Mouse (Mus musculus): ENCODE results near the gene Pdcd6.

The Pdcd6 gene

DNA sequence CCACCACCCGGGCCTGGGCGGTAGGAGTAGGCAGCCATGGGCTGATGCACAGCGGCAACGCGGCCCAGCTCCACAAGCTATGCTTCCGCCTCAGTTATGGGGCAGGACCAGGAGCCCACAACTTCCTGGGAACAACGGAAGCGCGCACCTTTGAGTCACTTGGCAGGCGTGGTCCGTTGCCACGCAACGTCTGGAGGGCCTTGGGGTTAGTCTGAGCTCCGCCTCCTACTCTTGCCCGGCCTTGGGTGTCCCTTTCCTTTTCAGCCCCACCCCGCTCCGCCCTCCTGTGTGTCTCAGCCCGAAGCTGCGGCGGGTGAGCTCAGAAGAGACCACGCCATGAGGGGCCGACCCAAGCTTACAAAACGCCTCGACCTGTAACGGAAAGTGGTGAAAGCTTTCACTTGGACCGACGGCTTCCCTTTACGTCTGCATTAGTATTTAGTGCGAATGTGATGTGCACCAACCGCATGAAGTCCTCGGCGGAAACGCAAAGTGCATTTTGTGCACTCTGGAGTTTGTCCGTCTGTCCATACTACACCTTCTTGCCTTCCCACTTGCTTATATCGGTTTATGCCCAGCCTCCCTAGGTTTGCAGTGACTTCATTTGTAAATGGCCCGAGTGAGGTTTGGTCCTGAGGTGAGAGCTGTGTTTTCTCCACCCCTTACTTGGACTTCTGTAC lies at the start of gene Pdcd6:
TSS of gene Pdcd6 (minus strand) at position 411 of the 680 bp plus-strand sequence.
- peak within 1 kb of the TSS; percentile 96 for H3K4me3 ChIP-seq (replicated peaks; ENCODE audit: low read length)
- TF ChIP-seq POU5F1 (IDR thresholded peaks at IDR 0.05; ENCODE audit: borderline replicate concordance, low read length), result no peak
- no peak for TF ChIP-seq CTCF (conservative IDR thresholded peaks at IDR 0.05; ENCODE audit: low read length)
- TF ChIP-seq NANOG (IDR thresholded peaks at IDR 0.05; ENCODE audit: borderline replicate concordance, low read length), result no peak

DNA sequence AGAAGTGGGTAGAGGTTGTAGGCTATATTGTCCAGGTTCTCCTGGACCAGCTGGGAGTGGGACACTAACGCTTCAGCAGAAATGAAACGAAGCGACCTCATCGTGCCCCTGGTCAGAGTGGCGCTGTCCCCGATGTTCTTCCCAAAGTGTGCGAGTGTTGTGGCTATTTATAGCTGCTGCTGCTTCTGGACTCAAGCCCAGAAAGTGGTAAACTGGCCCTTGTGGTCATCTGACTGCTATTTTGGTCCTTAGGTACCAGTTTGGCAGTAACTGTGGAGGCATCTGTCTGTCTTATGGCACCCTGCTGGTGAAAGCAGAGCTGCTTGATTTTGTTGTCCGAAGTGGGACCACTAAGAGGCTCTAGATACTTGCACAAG lies 46.5 kb upstream of the Pdcd6 start, which contains the start of gene Lrrc14b:
TSS of gene Lrrc14b (minus strand) at position 147 of the 377 bp plus-strand sequence.
- H3K27me3 ChIP-seq (ENCODE audit: insufficient read depth, low read length), result no peaks in the 10 kb centered on the region
- no peak within 1 kb of the TSS for H3K4me3 ChIP-seq (replicated peaks; ENCODE audit: low read length)
- peaks cover 11% of the 10 kb centered on the region for H3K4me1 ChIP-seq (replicated peaks; ENCODE audit: low read depth, low read length)
- no peak for TF ChIP-seq CTCF (conservative IDR thresholded peaks at IDR 0.05; ENCODE audit: low read length)
- no peak for TF ChIP-seq POU5F1 (IDR thresholded peaks at IDR 0.05; ENCODE audit: borderline replicate concordance, low read length)
- TF ChIP-seq NANOG (IDR thresholded peaks at IDR 0.05; ENCODE audit: borderline replicate concordance, low read length), result no peak
- no peaks in the 10 kb centered on the region for H3K9me3 ChIP-seq (ENCODE audit: low read length)
- peaks cover 23% of the 10 kb centered on the region for H3K36me3 ChIP-seq (ENCODE audit: insufficient read depth, low read length)

More for the DNA sequence above, at the start of gene Pdcd6:
- no peaks in the 10 kb centered on the region for H3K9me3 ChIP-seq (ENCODE audit: low read length)
- H3K36me3 ChIP-seq (ENCODE audit: insufficient read depth, low read length), result peaks cover 57% of the 10 kb centered on the region
- no peaks in the 10 kb centered on the region for H3K27me3 ChIP-seq (ENCODE audit: insufficient read depth, low read length)
- peaks cover 19% of the 10 kb centered on the region for H3K4me1 ChIP-seq (replicated peaks; ENCODE audit: low read depth, low read length)

DNA sequence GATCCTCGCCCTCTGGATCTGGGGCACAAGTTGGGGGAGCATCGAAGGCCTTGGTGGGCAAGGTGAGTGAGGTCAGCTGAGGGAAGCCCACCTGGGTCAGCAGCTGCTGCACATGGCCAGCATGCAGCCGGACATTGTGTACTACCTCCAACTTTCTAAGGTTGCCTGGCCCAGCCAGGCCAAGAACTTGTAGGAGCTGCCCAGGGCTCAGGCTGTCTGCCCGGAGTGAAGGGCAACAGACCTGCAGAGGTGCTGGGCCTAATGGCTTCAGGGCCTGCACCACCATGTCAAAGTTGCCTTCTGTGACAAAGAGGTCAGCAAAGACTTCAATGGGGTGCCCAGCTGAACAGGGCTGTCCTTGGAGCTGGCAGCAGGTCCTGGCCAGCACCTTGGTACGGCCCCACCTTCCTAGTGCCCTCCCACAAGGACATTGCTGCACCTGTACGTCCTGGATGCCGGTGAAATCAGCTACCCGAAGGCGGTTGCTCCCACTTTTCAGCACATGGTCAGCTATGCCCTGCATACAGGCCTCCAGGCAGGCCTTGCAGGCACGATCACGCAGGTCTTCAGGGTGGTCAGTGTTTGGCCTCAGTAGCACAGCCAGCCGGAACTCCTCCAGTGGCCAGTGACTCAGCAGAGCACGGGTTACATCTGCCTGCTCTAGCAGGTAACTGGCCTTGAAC lies 45.9 kb upstream of the Pdcd6 start:
- H3K36me3 ChIP-seq (ENCODE audit: insufficient read depth, low read length), result peaks cover 28% of the 10 kb centered on the region
- H3K4me3 ChIP-seq (replicated peaks; ENCODE audit: low read length), result no peak overlapping the region
- peaks cover 11% of the 10 kb centered on the region for H3K4me1 ChIP-seq (replicated peaks; ENCODE audit: low read depth, low read length)
- H3K27me3 ChIP-seq (ENCODE audit: insufficient read depth, low read length), result no peaks in the 10 kb centered on the region
- TF ChIP-seq NANOG (IDR thresholded peaks at IDR 0.05; ENCODE audit: borderline replicate concordance, low read length) (no peak), CTCF (conservative IDR thresholded peaks at IDR 0.05; ENCODE audit: low read length) (no peak)
- no peaks in the 10 kb centered on the region for H3K9me3 ChIP-seq (ENCODE audit: low read length)

DNA sequence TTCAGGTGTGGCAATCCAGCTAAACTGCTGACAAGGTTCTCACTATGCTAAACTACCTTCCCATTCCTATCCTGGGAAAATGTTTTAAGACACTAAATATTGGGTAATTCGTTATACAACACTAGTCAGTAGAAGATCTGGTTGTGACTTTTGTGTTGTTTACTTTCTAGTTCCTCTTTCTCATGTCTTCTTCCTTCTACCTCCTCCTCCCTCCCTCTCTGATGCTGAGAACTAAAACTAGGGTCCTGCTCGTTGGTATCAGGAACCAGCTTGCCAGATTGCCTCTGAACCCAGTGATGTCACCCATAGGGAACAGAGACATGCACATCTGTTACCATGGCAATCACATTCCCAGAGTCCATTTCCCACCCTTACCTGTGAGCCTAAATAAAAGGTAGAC lies 44.8 kb upstream of the Pdcd6 start:
- Histone ChIP-seq H3K4me1 (replicated peaks; ENCODE audit: low read depth, low read length) (peaks cover 3% of the 10 kb centered on the region), H3K36me3 (ENCODE audit: insufficient read depth, low read length) (peaks cover 34% of the 10 kb centered on the region), H3K4me3 (replicated peaks; ENCODE audit: low read length) (no peak overlapping the region), H3K9me3 (ENCODE audit: low read length) (no peaks in the 10 kb centered on the region), H3K27me3 (ENCODE audit: insufficient read depth, low read length) (no peaks in the 10 kb centered on the region)
- TF ChIP-seq NANOG (IDR thresholded peaks at IDR 0.05; ENCODE audit: borderline replicate concordance, low read length), result no peak
- TF ChIP-seq CTCF (conservative IDR thresholded peaks at IDR 0.05; ENCODE audit: low read length), result no peak
- no peak for TF ChIP-seq POU5F1 (IDR thresholded peaks at IDR 0.05; ENCODE audit: borderline replicate concordance, low read length)

DNA sequence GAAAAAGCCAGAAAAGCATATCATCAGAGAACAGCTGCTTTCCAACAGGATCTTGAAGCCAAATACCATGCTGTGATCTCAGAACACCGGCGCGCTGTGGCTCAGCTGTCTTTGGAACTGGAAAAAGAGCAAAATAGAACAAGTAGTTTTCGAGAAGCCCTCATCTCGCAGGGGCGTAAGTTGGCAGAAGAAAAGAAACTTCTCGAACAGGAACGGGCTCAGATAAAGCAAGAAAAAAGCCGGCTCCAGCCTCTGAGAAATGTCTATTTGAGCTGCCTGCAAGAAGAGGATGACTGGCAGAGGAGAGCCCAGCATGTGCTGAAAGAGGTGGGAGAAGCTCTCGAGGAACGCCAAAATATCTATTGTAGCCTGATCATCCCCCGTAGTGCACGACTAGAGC lies 39.1 kb upstream of the Pdcd6 start:
- Histone ChIP-seq H3K4me3 (replicated peaks; ENCODE audit: low read length) (no peak overlapping the region), H3K9me3 (ENCODE audit: low read length) (no peaks in the 10 kb centered on the region), H3K36me3 (ENCODE audit: insufficient read depth, low read length) (peaks cover 78% of the 10 kb centered on the region), H3K4me1 (replicated peaks; ENCODE audit: low read depth, low read length) (no peaks in the 10 kb centered on the region), H3K27me3 (ENCODE audit: insufficient read depth, low read length) (no peaks in the 10 kb centered on the region)
- no peak for TF ChIP-seq NANOG (IDR thresholded peaks at IDR 0.05; ENCODE audit: borderline replicate concordance, low read length)
- no peak for TF ChIP-seq CTCF (conservative IDR thresholded peaks at IDR 0.05; ENCODE audit: low read length)
- no peak for TF ChIP-seq POU5F1 (IDR thresholded peaks at IDR 0.05; ENCODE audit: borderline replicate concordance, low read length)

DNA sequence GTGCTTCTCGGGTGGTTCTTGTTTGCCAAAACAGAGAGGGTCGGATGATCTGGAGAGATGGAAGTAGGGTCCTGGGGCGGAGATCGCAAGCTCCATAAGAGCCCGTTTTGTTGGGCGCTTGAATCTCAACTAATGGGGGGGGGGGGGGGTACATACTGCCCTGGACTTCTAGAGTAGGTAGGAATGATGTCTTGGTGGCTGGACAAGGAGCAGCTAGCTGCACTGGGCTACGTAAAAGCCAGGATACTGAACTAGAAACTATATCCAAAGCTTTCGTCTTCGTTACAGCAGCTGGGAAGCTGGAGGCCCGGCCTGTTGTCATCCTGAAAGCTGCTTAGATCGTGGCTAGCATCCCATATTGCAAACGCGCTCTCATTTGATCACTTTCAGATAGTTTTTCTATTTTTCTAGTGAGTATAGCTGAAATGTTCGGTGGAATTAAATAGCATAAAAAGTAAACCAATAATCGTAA lies 33.1 kb upstream of the Pdcd6 start:
- Histone ChIP-seq H3K9me3 (ENCODE audit: low read length) (no peaks in the 10 kb centered on the region), H3K4me3 (replicated peaks; ENCODE audit: low read length) (peak overlapping the region; percentile 89), H3K4me1 (replicated peaks; ENCODE audit: low read depth, low read length) (peaks cover 15% of the 10 kb centered on the region), H3K36me3 (ENCODE audit: insufficient read depth, low read length) (peaks cover 32% of the 10 kb centered on the region), H3K27me3 (ENCODE audit: insufficient read depth, low read length) (no peaks in the 10 kb centered on the region)
- TF ChIP-seq NANOG (IDR thresholded peaks at IDR 0.05; ENCODE audit: borderline replicate concordance, low read length), result no peak
- no peak for TF ChIP-seq POU5F1 (IDR thresholded peaks at IDR 0.05; ENCODE audit: borderline replicate concordance, low read length)
- no peak for TF ChIP-seq CTCF (conservative IDR thresholded peaks at IDR 0.05; ENCODE audit: low read length)

DNA sequence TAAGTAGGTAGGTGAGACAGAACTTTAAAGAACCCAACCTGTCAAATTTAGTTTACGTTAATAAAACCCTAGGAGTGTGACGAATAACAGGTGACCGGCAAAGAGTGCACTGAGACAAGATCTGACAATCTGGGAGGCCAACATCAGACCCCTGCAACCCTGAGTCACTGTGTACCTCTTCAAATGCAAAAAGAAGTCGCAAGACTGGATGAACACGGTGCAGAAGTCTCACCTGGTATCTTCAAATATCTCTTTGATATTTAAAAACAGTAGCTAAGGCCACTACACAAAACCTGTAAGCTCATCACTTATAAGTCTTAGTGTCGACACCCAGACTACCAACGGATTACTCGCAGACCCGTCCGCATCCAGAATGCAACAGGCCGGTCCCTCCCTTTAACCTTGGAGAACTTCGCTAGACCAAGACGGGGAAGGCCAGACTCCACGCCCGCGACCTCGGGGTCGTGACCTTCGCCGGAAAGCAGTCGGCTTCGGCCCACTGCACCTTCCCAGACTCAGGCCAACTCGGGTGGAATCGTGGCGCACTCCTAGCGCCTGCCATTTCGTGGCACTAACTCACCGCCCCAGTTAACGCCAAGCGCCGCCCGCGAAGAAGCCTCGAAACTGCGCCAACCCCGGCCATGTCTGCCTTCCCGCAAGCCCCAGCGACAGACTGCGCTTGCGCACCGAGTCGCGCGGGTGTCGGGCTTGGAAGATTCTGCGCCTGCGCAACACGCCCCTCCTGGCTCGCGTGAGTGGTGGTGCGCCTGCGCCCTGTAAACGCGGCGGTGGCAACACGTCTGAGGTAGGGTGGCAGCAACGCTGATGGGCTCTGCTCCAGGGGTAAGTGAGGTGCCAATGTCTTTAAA lies 32.4 kb upstream of the Pdcd6 start, which contains the start of the genes Sdha and Ccdc127:
TSS of gene Sdha (minus strand) at position 715 of the 869 bp plus-strand sequence.
TSS of gene Ccdc127 (plus strand) at position 744 of the 869 bp plus-strand sequence.
- TF ChIP-seq POU5F1 (IDR thresholded peaks at IDR 0.05; ENCODE audit: borderline replicate concordance, low read length) (no peak), NANOG (IDR thresholded peaks at IDR 0.05; ENCODE audit: borderline replicate concordance, low read length) (no peak), CTCF (conservative IDR thresholded peaks at IDR 0.05; ENCODE audit: low read length) (no peak)

DNA sequence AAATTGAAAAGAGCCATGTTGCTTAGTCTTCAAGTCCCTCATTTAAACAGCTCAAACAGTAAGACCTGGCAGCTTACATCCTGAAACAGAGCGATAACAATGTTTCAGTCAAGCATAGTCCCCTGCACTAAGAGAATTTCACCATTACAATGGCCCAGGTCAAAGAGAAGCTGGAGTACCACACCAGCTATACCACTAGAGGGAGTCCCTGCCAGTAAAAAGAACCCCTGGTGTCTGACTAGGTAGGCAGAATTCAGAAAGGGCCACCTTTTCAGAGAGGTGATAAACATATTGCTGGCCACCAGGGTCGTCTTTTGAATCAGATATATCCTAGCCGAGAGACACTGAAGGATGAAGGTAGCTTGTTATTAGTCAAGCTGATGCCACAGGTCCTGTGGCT lies 23.7 kb upstream of the Pdcd6 start:
- TF ChIP-seq CTCF (conservative IDR thresholded peaks at IDR 0.05; ENCODE audit: low read length) (peak; percentile 87), POU5F1 (IDR thresholded peaks at IDR 0.05; ENCODE audit: borderline replicate concordance, low read length) (no peak), NANOG (IDR thresholded peaks at IDR 0.05; ENCODE audit: borderline replicate concordance, low read length) (no peak)
- no peaks in the 10 kb centered on the region for H3K4me1 ChIP-seq (replicated peaks; ENCODE audit: low read depth, low read length)
- H3K27me3 ChIP-seq (ENCODE audit: insufficient read depth, low read length), result no peaks in the 10 kb centered on the region
- H3K36me3 ChIP-seq (ENCODE audit: insufficient read depth, low read length), result peaks cover 87% of the 10 kb centered on the region
- no peaks in the 10 kb centered on the region for H3K9me3 ChIP-seq (ENCODE audit: low read length)
- H3K4me3 ChIP-seq (replicated peaks; ENCODE audit: low read length), result no peak overlapping the region

More for the DNA sequence above, 32.4 kb upstream of the Pdcd6 start, which contains the start of the genes Sdha and Ccdc127:
- peaks cover 35% of the 10 kb centered on the region for H3K36me3 ChIP-seq (ENCODE audit: insufficient read depth, low read length)
- H3K27me3 ChIP-seq (ENCODE audit: insufficient read depth, low read length), result no peaks in the 10 kb centered on the region
- H3K4me1 ChIP-seq (replicated peaks; ENCODE audit: low read depth, low read length), result peaks cover 15% of the 10 kb centered on the region
- H3K9me3 ChIP-seq (ENCODE audit: low read length), result no peaks in the 10 kb centered on the region
- H3K4me3 ChIP-seq (replicated peaks; ENCODE audit: low read length), result peak within 1 kb of the TSS; percentile 89

Data from E14TG2a.4 (cell line).